15 mouse cellular contexts compared by ENCODE assay signal in genomic region chr15:50360033-50360988, GRCm38 (mm10).
DNase-seq lines count a peak whose midpoint lies in the region; ATAC-seq and TF ChIP-seq lines count a peak whose summit lies in the region.
"Had no signal": no experiment of that assay in that cellular context is flagged by ENCODE, and none has a peak within 500 bp of the region (broad histone marks: within the 10 kb centered on the region; RNA-seq: fewer than 3 reads in every experiment).

No protein-coding gene starts in this region.

- H3K4me3 ChIP-seq in forebrain, embryonic 16.5 days (replicated peaks; ENCODE audit: low read length): no peak overlapping the region
- H3K4me3 ChIP-seq in forebrain, embryonic 10.5 days: no peak overlapping the region
- H3K4me3 ChIP-seq in lung, postnatal 0 days (ENCODE audit: low read depth, low read length): no peak overlapping the region
- no peak overlapping the region for H3K4me3 ChIP-seq in liver, embryonic 16.5 days (ENCODE audit: low read depth, low read length)
- H3K4me3 ChIP-seq: erythroblast, embryonic 14.5 days; heart, embryonic 15.5 days; hindbrain, embryonic 10.5 days had no signal

- H3K4me1 ChIP-seq in forebrain, embryonic 16.5 days (replicated peaks; ENCODE audit: control insufficient read depth, insufficient read depth, low read length): no peaks in the 10 kb centered on the region
- no peaks in the 10 kb centered on the region for H3K4me1 ChIP-seq in forebrain, embryonic 10.5 days
- H3K4me1 ChIP-seq in lung, postnatal 0 days (ENCODE audit: insufficient read depth, low read depth, low read length): peaks cover 4% of the 10 kb centered on the region; the same call in 1 of the 2 replicates
- H3K4me1 ChIP-seq in liver, embryonic 16.5 days (ENCODE audit: control insufficient read depth, low read depth, low read length): no peaks in the 10 kb centered on the region; the same call in 1 of the 2 replicates
- H3K4me1 ChIP-seq: heart, embryonic 15.5 days; hindbrain, embryonic 10.5 days had no signal

- H3K36me3 ChIP-seq in forebrain, embryonic 16.5 days (ENCODE audit: control insufficient read depth, insufficient read depth): no peaks in the 10 kb centered on the region
- H3K36me3 ChIP-seq in forebrain, embryonic 10.5 days (replicated peaks): no peaks in the 10 kb centered on the region
- no peaks in the 10 kb centered on the region for H3K36me3 ChIP-seq in lung, postnatal 0 days (ENCODE audit: insufficient read depth, low read length)
- H3K36me3 ChIP-seq in liver, embryonic 16.5 days (ENCODE audit: control insufficient read depth, insufficient read depth): no peaks in the 10 kb centered on the region
- H3K36me3 ChIP-seq: G1E; heart, embryonic 15.5 days; hindbrain, embryonic 10.5 days had no signal

- no peak overlapping the region for H3K9ac ChIP-seq in forebrain, embryonic 16.5 days (replicated peaks; ENCODE audit: low read depth, low read length)
- H3K9ac ChIP-seq in lung, postnatal 0 days (replicated peaks; ENCODE audit: low read depth): no peak overlapping the region
- no peak overlapping the region for H3K9ac ChIP-seq in liver, embryonic 16.5 days (ENCODE audit: low read depth, low read length)
- H3K9ac ChIP-seq: heart, embryonic 15.5 days had no signal

- peak; percentile 63; the same call in 1 of the 2 replicates for ATAC-seq in forebrain, embryonic 16.5 days
- ATAC-seq in lung, postnatal 0 days: no peak
- peak; percentile 72 for ATAC-seq in liver, embryonic 16.5 days (ENCODE audit: low read depth)
- ATAC-seq: intestine, embryonic 16.5 days; midbrain, embryonic 16.5 days had no signal

- no peak for TF ChIP-seq CTCF in lung, postnatal 0 days (IDR thresholded peaks at IDR 0.05)

- no peaks in the 10 kb centered on the region for H3K9me3 ChIP-seq in forebrain, embryonic 16.5 days (ENCODE audit: control insufficient read depth, low read length)
- no peaks in the 10 kb centered on the region for H3K9me3 ChIP-seq in forebrain, embryonic 10.5 days
- H3K9me3 ChIP-seq in lung, postnatal 0 days (ENCODE audit: low read length): no peaks in the 10 kb centered on the region
- no peaks in the 10 kb centered on the region for H3K9me3 ChIP-seq in liver, embryonic 16.5 days (replicated peaks; ENCODE audit: control insufficient read depth, low read length)
- H3K9me3 ChIP-seq: heart, embryonic 15.5 days; hindbrain, embryonic 10.5 days had no signal

- no peak overlapping the region for H3K27ac ChIP-seq in forebrain, embryonic 16.5 days (ENCODE audit: low read length)
- no peak overlapping the region for H3K27ac ChIP-seq in forebrain, embryonic 10.5 days
- no peak overlapping the region for H3K27ac ChIP-seq in lung, postnatal 0 days (ENCODE audit: low read length)
- H3K27ac ChIP-seq in liver, embryonic 16.5 days (ENCODE audit: low read length): peak overlapping the region; percentile 50; the same call in 1 of the 2 replicates
- H3K27ac ChIP-seq: heart, embryonic 15.5 days; hindbrain, embryonic 10.5 days had no signal

- TF ChIP-seq EP300 in lung, postnatal 0 days (IDR thresholded peaks at IDR 0.05): no peak

- no peaks in the 10 kb centered on the region for H3K27me3 ChIP-seq in forebrain, embryonic 16.5 days (replicated peaks; ENCODE audit: control insufficient read depth, insufficient read depth, low read length)
- no peaks in the 10 kb centered on the region for H3K27me3 ChIP-seq in forebrain, embryonic 10.5 days (ENCODE audit: poor library complexity, severe bottlenecking)
- H3K27me3 ChIP-seq in lung, postnatal 0 days (replicated peaks; ENCODE audit: insufficient read depth, low read length): no peaks in the 10 kb centered on the region
- no peaks in the 10 kb centered on the region for H3K27me3 ChIP-seq in liver, embryonic 16.5 days (ENCODE audit: control insufficient read depth, insufficient read depth, low read depth, low read length)
- H3K27me3 ChIP-seq: heart, embryonic 15.5 days had no signal

- DNase-seq in forebrain, embryonic 10.5 days (ENCODE audit: extremely low spot score, low spot score): no peak
- DNase-seq in lung, postnatal 0 days (ENCODE audit: low spot score): peak; percentile 25
- DNase-seq in lung, postnatal 25 days (ENCODE audit: low spot score): no peak
- DNase-seq in urinary bladder, postnatal 14 days (ENCODE audit: low spot score): no peak
- DNase-seq in kidney, adult 11 months: no peak
- DNase-seq: cerebellum, postnatal 14 days; gastrocnemius, postnatal 36 days had no signal

- H3K4me2 ChIP-seq in forebrain, embryonic 16.5 days (ENCODE audit: low read length): no peak overlapping the region
- H3K4me2 ChIP-seq in lung, postnatal 0 days (replicated peaks; ENCODE audit: low read depth, low read length): no peak overlapping the region
- no peak overlapping the region for H3K4me2 ChIP-seq in liver, embryonic 16.5 days (ENCODE audit: low read depth, low read length)
- H3K4me2 ChIP-seq: heart, embryonic 15.5 days had no signal

- WGBS in forebrain, embryonic 16.5 days: 62% methylated on average over 5 of the region's 5 CpGs
- 88% methylated on average over 5 of the region's 5 CpGs for WGBS in forebrain, embryonic 10.5 days
- 58% methylated on average over 5 of the region's 5 CpGs for WGBS in lung, postnatal 0 days
- 54% methylated on average over 5 of the region's 5 CpGs for WGBS in liver, embryonic 16.5 days (ENCODE audit: insufficient replicate concordance)
